Mouse (Mus musculus): ENCODE data around the gene Ebf4.

- TF ChIP-seq EP300 (IDR thresholded peaks at IDR 0.05; ENCODE audit: insufficient read depth, low read depth, low read length): no peak
- no peak; the same call in 1 of the 2 replicates for TF ChIP-seq CTCF (IDR thresholded peaks at IDR 0.05)
Observed at GRCm38 (mm10) chr2:130411558-130412495, 116.9 kb downstream of the Ebf4 start.

All from heart, adult 2 months (tissue).